Mouse (Mus musculus): ENCODE results near the gene Sh3glb1.

GRCm38 (mm10) chr3:144689236-144689635, 30.9 kb downstream of the Sh3glb1 start:
- TF ChIP-seq CTCF (IDR thresholded peaks at IDR 0.05; ENCODE audit: extremely low read depth, insufficient read length, insufficient replicate concordance, low read depth, low read length), result no peak
- TF ChIP-seq POLR2A (IDR thresholded peaks at IDR 0.05; ENCODE audit: low read depth, low read length), result no peak
